Mouse (Mus musculus): Measurements from ENCODE around the gene Mid1.

Gene Mid1

DNA sequence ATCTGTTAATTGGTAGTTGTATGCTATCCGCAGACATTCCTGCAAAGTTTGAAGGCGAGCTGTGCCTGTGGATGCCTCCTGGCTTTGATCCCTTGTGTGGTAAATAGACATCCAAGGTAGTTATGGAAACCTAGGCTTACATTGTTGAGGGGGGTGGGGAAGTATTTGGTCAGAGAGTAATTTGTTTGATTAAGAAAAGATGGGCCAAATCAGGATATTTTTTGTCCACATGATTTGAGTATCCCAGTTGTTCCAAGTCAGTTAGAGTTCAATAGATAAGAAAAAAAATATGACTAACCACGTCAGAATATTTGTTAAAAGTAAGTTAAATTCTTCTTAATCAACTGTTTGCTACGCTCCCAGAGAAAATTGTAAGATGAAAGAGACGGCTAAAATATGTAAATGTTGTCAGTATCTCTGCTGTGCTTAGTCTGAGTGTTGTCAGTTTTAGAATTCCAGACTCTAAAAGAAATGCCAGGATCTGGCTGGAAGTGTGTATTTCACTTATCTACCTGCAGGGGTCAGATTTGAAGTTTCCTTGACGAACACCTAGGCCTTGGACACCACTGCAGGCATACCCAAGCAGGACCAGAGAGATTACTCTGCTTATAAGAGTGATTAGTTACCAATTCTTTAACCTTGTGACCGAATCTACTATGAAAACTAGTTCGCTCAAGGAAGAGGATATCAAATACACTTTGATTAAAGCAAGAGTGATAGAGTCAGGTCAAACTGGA, 198.7 kb downstream of the Mid1 start:
- DNase-seq (ENCODE audit: low read depth, low spot score), result peak; percentile 15

DNA sequence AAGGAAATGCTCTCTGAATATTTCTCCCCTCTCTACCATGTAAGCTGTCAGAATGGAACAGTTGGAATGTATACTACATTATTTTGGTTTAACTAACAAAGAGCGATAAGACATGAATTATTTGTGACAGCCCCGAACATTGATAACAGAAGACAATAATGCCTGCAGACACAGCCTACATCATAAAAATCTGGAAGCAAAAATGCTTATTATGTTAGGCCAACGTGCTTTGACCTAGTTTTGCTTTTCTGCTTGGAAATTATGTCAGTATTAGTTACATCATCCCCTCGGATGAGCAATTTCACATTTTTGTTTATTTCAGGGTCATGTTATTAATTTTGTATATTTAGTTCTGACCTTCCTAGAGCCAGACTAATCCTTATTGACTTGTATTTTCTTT, 205.5 kb downstream of the Mid1 start:
- no peak for DNase-seq (ENCODE audit: low read depth, low spot score)

DNA sequence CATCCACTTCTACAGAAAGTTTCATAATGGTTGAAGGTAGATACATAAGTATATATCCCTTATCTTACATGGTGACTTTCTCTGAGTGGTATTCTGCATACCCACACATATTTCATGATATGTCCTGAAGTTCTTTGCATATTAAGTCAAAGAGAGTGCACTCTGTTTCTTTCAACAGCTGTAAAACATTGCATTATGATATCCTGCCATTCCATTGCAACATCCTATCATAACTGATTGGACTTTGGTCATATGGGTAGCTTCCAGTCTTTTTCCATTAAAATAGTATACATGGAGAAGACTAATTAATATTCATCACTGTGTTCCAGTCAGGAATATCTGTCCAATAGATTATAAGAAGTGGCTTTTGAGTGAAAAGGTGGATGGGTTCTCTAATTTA, 207.1 kb downstream of the Mid1 start:
- DNase-seq (ENCODE audit: low read depth, low spot score), result no peak

GRCm38 (mm10) chrX:169892631-169893030, 207.6 kb downstream of the Mid1 start:
- DNase-seq (ENCODE audit: low read depth, low spot score), result peak; percentile 57

DNA sequence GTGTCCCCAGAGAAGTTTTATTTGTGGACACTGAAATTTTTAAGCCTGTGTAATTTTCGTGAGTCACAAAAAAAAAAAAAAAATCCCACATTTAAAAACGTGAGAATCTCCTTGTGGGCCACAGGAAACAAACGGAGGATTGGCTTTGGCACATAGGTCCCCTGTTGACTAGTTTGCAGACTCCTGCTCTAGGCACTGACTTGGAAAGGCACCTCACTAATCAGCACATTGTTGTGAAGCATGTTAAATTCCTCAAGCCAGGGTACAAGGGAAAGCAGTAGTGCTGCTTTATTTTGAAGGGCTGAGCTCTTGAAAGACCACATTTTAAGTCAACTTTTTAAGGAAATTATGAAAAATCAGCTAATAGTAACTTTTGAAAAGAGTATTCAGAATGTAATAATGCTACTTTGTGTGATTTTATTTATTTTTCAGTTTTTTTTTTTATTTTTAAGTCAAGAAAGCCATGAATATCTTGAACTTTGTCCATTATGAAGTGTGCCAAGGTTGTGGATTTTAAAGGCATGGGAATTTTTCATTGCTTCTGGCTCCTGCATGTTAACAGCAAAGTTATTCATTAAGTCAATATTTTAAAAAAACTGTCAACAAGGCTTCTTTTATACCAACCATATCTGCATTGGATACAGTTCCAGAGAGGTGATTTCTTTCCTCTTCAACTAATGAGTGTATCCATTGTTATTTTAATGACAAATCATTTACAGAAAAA, 214.4 kb downstream of the Mid1 start:
- no peak for DNase-seq (ENCODE audit: low read depth, low spot score)

DNA sequence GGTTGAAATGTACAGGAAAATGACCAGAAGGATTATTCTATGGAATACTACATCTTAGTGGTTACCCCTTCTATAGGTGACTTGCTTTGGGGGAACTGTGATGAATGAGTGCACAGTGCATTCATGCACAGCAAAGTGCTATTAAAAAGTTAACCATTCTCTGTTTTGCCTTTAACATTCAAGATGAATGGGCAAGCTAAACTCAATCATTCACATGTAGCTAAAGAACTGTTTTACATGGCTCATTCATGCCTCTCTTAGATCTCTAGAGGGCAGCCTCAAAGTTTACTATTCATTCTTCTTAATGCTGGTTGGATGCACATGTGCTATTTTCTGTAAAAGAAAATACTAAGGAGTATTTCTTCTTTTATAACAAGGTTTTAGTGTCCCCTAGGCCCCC, 217.9 kb downstream of the Mid1 start:
- DNase-seq (ENCODE audit: low read depth, low spot score), result no peak

- no peak for DNase-seq (ENCODE audit: low read depth, low spot score)
These were observed 218.7 kb downstream of the Mid1 start for GRCm38 (mm10) chrX:169903656-169904055.

DNA sequence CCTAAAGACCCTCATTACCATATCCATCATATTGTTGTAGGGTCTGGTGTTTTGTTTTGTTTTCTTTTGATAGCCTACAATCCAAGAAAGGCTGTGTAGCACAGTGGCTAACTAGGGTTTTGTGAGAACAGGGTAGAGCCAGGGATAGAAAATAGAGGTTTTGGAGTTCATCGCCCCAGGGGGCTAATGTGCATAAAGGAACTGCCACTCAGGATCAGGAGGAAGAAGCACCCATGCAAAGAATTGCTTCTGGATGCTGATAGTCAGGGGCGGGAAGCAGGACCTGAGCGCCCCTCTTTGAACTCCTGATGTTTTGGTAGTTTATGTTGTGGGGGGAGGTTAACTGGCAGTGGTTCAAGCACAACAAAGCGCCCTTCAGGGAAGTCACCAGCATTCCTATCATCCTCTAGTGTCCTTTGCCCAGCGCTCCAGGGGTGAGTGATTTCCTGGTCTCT, 221.1 kb downstream of the Mid1 start:
- DNase-seq (ENCODE audit: low read depth, low spot score), result no peak

- DNase-seq (ENCODE audit: low read depth, low spot score), result no peak
These were observed 224.9 kb downstream of the Mid1 start for GRCm38 (mm10) chrX:169909898-169910297.

DNA sequence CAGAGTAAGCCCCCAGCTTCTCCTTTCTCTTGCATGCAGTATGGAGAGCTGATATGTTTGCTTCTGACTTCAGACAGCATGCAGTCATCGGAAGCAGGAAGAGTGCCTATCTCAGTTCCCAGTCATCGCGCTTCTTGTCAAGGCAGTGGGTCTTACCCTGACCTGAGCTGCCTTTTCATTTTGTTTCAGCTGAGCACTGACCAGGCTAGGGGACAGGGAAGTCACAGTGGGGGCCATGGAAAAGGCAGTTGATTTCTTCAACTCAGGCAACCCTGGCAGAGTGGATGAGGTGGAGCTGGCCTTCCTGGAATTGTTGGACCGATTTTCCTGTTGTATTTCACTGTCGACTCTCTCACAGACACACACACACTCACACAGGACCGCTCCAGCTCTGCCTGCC, 230.7 kb downstream of the Mid1 start:
- no peak for DNase-seq (ENCODE audit: low read depth, low spot score)

DNA sequence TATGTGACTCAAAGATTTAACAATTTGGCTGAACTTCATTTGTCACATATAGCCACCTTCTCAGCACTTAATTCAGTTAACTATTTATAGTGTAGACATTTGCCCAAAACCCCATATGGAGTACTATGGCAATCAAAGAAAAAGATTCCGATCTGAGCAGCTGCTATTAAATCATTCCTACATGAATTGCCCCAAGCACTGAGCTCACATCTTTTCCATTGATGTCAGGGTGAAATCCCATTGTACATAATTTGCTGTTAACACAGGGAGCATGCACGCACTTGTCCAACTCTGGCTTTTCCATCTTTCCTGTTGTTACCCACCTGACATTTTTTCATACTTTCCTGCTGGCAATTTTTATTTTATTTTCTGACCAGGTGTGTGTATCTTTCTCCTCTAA, 237.5 kb downstream of the Mid1 start:
- no peak for DNase-seq (ENCODE audit: low read depth, low spot score)

- no peak for DNase-seq (ENCODE audit: low read depth, low spot score)
These were observed 238.4 kb downstream of the Mid1 start for GRCm38 (mm10) chrX:169923417-169923816.

- DNase-seq (ENCODE audit: low read depth, low spot score), result no peak
These were observed 240.6 kb downstream of the Mid1 start for GRCm38 (mm10) chrX:169925600-169925999.

- no peak for DNase-seq (ENCODE audit: low read depth, low spot score)
These were observed 242.3 kb downstream of the Mid1 start for GRCm38 (mm10) chrX:169927110-169927817.

DNA sequence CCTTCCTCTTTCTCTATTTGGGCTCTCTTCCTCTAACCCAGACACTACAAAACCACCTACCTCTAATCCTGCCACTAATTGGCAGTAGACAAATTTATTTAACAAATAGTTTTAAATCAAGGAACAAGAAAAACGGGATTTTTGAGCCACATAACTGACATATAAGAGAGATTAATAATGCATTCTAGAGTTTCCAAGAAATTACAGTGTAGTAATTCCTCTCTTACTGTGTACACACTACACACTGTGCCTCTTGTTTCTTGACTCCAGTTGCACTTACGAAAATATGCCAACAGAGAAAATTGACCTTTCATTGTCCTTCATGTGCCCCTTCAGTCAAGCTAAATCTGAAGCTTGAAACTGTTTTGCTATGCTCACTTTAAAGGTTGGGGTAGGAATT, 245.9 kb downstream of the Mid1 start:
- DNase-seq (ENCODE audit: low read depth, low spot score), result no peak

- no peak for DNase-seq (ENCODE audit: low read depth, low spot score)
These were observed 248.2 kb downstream of the Mid1 start for GRCm38 (mm10) chrX:169933228-169933627.

DNA sequence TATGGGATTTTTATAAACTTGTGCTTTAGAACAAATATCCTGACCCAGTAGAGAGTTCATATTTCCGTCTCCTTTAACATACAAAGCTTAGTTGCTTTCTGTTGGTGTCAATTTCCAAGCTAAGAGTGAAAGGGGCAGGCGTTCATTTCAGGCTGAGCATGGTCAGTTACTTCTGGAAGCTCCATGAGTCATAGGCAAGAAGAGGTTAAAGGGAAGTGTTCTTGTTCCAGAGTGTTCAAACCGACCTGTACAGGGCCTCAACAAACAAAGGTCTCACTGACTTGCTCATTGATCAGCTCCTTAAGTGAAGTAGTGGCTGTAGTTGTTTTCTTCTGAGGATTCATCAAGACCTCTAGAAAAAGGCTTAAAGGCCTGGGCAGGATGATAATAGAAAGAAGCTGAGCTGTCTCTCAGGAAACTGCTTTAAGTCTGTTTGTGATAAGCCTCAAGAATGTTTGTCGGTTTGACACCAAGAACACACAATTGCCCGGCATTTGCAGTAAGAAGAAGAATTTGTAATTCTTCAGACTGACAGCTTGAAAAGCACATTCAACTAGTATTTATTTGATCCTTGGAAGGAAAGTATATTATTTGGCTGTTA, 252.2 kb downstream of the Mid1 start:
- DNase-seq (ENCODE audit: low read depth, low spot score), result no peak

GRCm38 (mm10) chrX:169940531-169940930, 255.5 kb downstream of the Mid1 start:
- no peak for DNase-seq (ENCODE audit: low read depth, low spot score)

DNA sequence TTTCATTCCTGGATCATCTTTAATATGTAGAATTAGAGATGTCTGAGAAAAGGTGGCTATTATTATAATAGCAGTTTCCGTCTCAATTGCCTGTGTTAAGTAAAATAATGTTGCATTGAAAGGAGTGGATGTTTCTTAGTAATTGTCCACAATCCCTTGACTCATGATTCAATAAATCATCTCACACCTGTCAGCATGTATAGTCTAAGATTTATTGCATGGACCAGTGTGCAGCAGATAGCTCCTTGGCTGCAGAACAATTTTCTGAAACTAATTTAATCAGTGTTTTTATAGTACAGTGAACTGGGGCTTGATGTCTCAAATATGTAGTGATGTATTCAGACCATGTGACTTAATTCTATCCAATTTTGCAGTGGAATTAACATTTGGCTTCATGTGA, 265.6 kb downstream of the Mid1 start:
- no peak for DNase-seq (ENCODE audit: low read depth, low spot score)

- no peak for DNase-seq (ENCODE audit: low read depth, low spot score)
These were observed 284.3 kb downstream of the Mid1 start for GRCm38 (mm10) chrX:169969337-169969736.

DNA sequence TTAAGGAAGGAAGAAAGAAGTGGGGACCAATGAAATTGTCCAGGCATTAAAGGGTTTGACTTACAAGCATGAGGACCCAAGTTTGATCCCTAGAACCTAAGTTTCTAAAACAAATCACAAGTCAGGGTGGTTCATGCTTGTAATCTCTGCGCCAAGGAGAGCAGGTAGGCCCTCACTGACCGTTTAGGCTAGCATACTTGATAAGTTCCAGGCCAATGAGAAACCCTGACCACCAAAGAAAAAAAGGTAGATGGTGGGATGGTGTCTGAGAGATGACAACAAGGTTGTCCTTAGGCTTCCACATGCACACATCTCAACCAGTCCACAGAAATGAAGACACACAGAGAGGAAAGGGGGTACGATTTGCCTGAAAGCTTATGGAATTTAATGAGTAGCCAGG, 284.8 kb downstream of the Mid1 start:
- peak; percentile 2 for DNase-seq (ENCODE audit: low read depth, low spot score)

DNA sequence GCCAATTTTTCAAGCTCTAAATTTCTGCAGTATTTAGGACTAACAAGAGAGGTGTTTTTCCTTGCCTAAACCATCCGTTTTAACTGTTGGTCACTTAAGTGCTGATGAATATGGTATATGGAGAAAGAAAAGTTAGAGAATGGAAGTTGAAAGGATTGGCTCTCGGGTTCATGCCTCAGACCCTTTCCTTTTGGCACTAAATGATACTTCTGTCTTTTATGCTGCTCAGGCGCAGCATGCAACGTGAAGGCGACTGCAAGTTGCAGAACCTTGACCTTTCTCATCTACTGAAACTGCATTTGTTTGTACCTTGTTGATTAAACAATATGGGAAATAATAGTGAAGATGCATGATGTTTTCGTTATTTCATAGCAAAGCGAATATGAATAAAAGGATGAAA, 285.5 kb downstream of the Mid1 start:
- DNase-seq (ENCODE audit: low read depth, low spot score), result peak; percentile 2

Measured in A20 (cell line).